ENCODE assay signal across 1 mouse cellular context in genomic region chr12:84276799-84277198, GRCm38 (mm10).
TF ChIP-seq lines count a peak whose summit lies in the region.

No protein-coding gene starts in this region.

TF ChIP-seq in MEL, 35 proteins besides CTCF, POLR2A, EP300 and RAD21:
- TF ChIP-seq SMC3 (IDR thresholded peaks at IDR 0.05; ENCODE audit: low read depth, low read length) (peak; percentile 40), CHD1 (IDR thresholded peaks at IDR 0.05; ENCODE audit: low read depth, low read length) (no peak), MYC (IDR thresholded peaks at IDR 0.05; ENCODE audit: low read depth, low read length) (peak; percentile 41; the same call in 1 of the 2 replicates)
